Mouse (Mus musculus) erythroblast, embryonic 14.5 days (primary cell): Measurements from ENCODE around the gene Pde8b.

ENCODE experiments used
- GATA1 ChIP-seq: IDR thresholded peaks from 2 replicates; pipeline ENCODE4 v1.6.1; 2012; ENCODE audit warnings: low read length, inconsistent platforms, mixed read lengths
- TAL1 ChIP-seq: IDR thresholded peaks from 3 replicates; pipeline ENCODE4 v1.6.1; 2012; ENCODE audit warnings: low read length, inconsistent platforms, mixed read lengths

GRCm38 (mm10) chr13:95017278-95017677, 232.9 kb downstream of the Pde8b start:
- TF ChIP-seq TAL1 = no peak
- no peak for TF ChIP-seq GATA1
